Mouse (Mus musculus) cerebellum, adult (tissue): ENCODE results near the gene Zfp280c.

Experiments used
- ATAC-seq: cut with Nextera tagmentation; 2 replicates; pipeline ENCODE4 v1.9.2; 2017; ENCODE audit warnings: mild to moderate bottlenecking, moderate library complexity, mixed read lengths; ENCODE audit not compliant: insufficient number of reproducible peaks, low FRiP score, low TSS enrichment

Gene Zfp280c

GRCm38 (mm10) chrX:48513166-48513807 is 81.0 kb downstream of the Zfp280c start, which contains the start of gene Aifm1:
TSS of gene Aifm1 (minus strand) at chrX:48513563.
- ATAC-seq = peak; percentile 100

- ATAC-seq = no peak
These were observed 100.5 kb downstream of the Zfp280c start for GRCm38 (mm10) chrX:48493763-48494162.
